16 mouse cellular contexts compared by ENCODE assay signal in the genomic region with DNA sequence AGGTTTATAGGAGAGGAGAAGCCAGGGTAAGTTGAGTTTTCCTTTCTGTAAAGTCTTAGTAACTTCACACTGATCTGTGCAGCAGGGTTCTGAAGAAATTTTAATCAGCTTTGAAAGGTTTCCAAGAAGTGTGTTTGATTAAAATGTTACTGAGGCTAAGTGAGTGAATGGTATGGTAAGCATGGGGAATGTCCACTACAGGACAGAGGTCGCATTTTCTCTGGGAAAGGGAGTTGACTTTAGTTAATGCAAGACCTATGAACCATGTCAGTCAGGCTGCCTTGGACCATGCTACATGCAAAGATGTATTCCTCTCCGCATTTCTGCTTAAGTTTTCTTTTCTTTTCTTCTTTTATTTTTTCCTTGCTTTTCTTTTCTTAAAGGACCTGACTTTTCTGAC.
DNase-seq lines count a peak whose midpoint lies in the region; ATAC-seq and TF ChIP-seq lines count a peak whose summit lies in the region.
"Had no signal": no experiment of that assay in that cellular context is flagged by ENCODE, and none has a peak within 500 bp of the region (broad histone marks: within the 10 kb centered on the region; RNA-seq: fewer than 3 reads in every experiment).

No protein-coding gene starts in this region.

- H3K4me1 ChIP-seq in liver, adult 2 months (ENCODE audit: control insufficient read depth, insufficient read depth, low read length), result no peaks in the 10 kb centered on the region
- no peaks in the 10 kb centered on the region for H3K4me1 ChIP-seq in liver, embryonic 12.5 days
- H3K4me1 ChIP-seq in kidney, postnatal 0 days (replicated peaks; ENCODE audit: insufficient read depth, low read length), result no peaks in the 10 kb centered on the region
- no peaks in the 10 kb centered on the region for H3K4me1 ChIP-seq in cerebellum, adult 2 months (ENCODE audit: control insufficient read depth, insufficient read depth, low read length)
- H3K4me1 ChIP-seq: embryonic facial prominence, embryonic 10.5 days; forebrain, embryonic 15.5 days; heart, embryonic 12.5 days; hindbrain, embryonic 10.5 days had no signal

- H3K4me2 ChIP-seq in liver, embryonic 12.5 days, result no peak overlapping the region
- H3K4me2 ChIP-seq in kidney, postnatal 0 days (ENCODE audit: low read length), result no peak overlapping the region
- H3K4me2 ChIP-seq: forebrain, embryonic 15.5 days; heart, embryonic 12.5 days; hindbrain, embryonic 14.5 days had no signal

- no peak overlapping the region for H3K4me3 ChIP-seq in liver, adult 2 months (ENCODE audit: insufficient read depth, low read depth, low read length)
- H3K4me3 ChIP-seq in liver, embryonic 12.5 days, result no peak overlapping the region
- no peak overlapping the region for H3K4me3 ChIP-seq in kidney, postnatal 0 days (replicated peaks; ENCODE audit: low read depth, low read length)
- no peak overlapping the region for H3K4me3 ChIP-seq in cerebellum, adult 2 months (replicated peaks; ENCODE audit: insufficient read depth, low read depth, low read length)
- H3K4me3 ChIP-seq: embryonic facial prominence, embryonic 10.5 days; forebrain, embryonic 15.5 days; heart, embryonic 12.5 days; hindbrain, embryonic 10.5 days had no signal

- no peaks in the 10 kb centered on the region for H3K79me2 ChIP-seq in liver, adult 2 months (ENCODE audit: control insufficient read depth, insufficient read depth, low read length)

- no peak for TF ChIP-seq CTCF in liver, adult 2 months (IDR thresholded peaks at IDR 0.05; ENCODE audit: low read depth, low read length)
- TF ChIP-seq CTCF in kidney, postnatal 0 days (IDR thresholded peaks at IDR 0.05; ENCODE audit: low read depth), result no peak
- no peak for TF ChIP-seq CTCF in cerebellum, adult 2 months (IDR thresholded peaks at IDR 0.05; ENCODE audit: borderline replicate concordance, insufficient read depth, low read depth, low read length)

- whole genome bisulfite sequencing in liver, adult 2 months, result 45% methylated on average over 2 of the region's 2 CpGs
- 64% methylated on average over 2 of the region's 2 CpGs for WGBS in liver, embryonic 12.5 days (ENCODE audit: insufficient replicate concordance)
- WGBS in kidney, postnatal 0 days, result 57% methylated on average over 2 of the region's 2 CpGs
- 67% methylated on average over 2 of the region's 2 CpGs for WGBS in cerebellum, adult 2 months

- TF ChIP-seq POLR2A in liver, adult 2 months (IDR thresholded peaks at IDR 0.05; ENCODE audit: extremely low read depth, insufficient read depth, low read length), result no peak
- no peak for TF ChIP-seq POLR2A in cerebellum, adult 2 months (IDR thresholded peaks at IDR 0.05; ENCODE audit: borderline replicate concordance, insufficient read depth, low read length)

- no peak overlapping the region for H3K9ac ChIP-seq in liver, adult 2 months (ENCODE audit: low read depth, low read length)
- H3K9ac ChIP-seq in liver, embryonic 12.5 days, result no peak overlapping the region
- no peak overlapping the region for H3K9ac ChIP-seq in kidney, postnatal 0 days (ENCODE audit: low read depth, low read length)
- H3K9ac ChIP-seq: forebrain, embryonic 15.5 days; heart, embryonic 12.5 days; hindbrain, embryonic 14.5 days had no signal

- H3K27me3 ChIP-seq in liver, adult 2 months (ENCODE audit: control insufficient read depth, insufficient read depth, low read length), result no peaks in the 10 kb centered on the region
- no peaks in the 10 kb centered on the region for H3K27me3 ChIP-seq in liver, embryonic 12.5 days (replicated peaks)
- H3K27me3 ChIP-seq in kidney, postnatal 0 days (ENCODE audit: insufficient read depth, low read length), result no peaks in the 10 kb centered on the region
- H3K27me3 ChIP-seq in cerebellum, adult 2 months (ENCODE audit: control insufficient read depth, insufficient read depth, low read length), result no peaks in the 10 kb centered on the region
- H3K27me3 ChIP-seq: forebrain, embryonic 15.5 days; heart, embryonic 12.5 days had no signal

- no peak overlapping the region for H3K27ac ChIP-seq in liver, adult 2 months (replicated peaks; ENCODE audit: insufficient read depth, low read depth, low read length)
- no peak overlapping the region for H3K27ac ChIP-seq in liver, embryonic 12.5 days
- no peak overlapping the region for H3K27ac ChIP-seq in kidney, postnatal 0 days
- no peak overlapping the region for H3K27ac ChIP-seq in cerebellum, adult 2 months (ENCODE audit: insufficient read depth, low read length)
- H3K27ac ChIP-seq: embryonic facial prominence, embryonic 10.5 days; forebrain, embryonic 15.5 days; hindbrain, embryonic 10.5 days; hindbrain, embryonic 14.5 days had no signal

- peak; percentile 0 for DNase-seq in liver, adult 2 months (ENCODE audit: extremely low read depth, low read depth, low spot score)
- peak; percentile 70 for DNase-seq in kidney, adult 9 months
- DNase-seq in kidney, postnatal 0 days (ENCODE audit: low spot score), result peak; percentile 34
- DNase-seq in gastrocnemius, adult 8-10 months (ENCODE audit: low spot score in 2 of 2), result no peak
- DNase-seq in cerebellum, adult 2 months, result no peak
- DNase-seq: adrenal gland, postnatal 14 days; cerebellum, adult 11-12 months; cerebellum, postnatal 10 days; gastrocnemius, postnatal 14 days had no signal

- no peaks in the 10 kb centered on the region for H3K36me3 ChIP-seq in liver, adult 2 months (ENCODE audit: control insufficient read depth, insufficient read depth, low read length)
- H3K36me3 ChIP-seq in liver, embryonic 12.5 days, result no peaks in the 10 kb centered on the region
- no peaks in the 10 kb centered on the region for H3K36me3 ChIP-seq in kidney, postnatal 0 days (ENCODE audit: insufficient read depth, low read length)
- H3K36me3 ChIP-seq: embryonic facial prominence, embryonic 10.5 days; forebrain, embryonic 15.5 days; heart, embryonic 12.5 days; hindbrain, embryonic 10.5 days had no signal

- H3K9me3 ChIP-seq in liver, embryonic 12.5 days (replicated peaks), result no peaks in the 10 kb centered on the region
- H3K9me3 ChIP-seq in kidney, postnatal 0 days (replicated peaks; ENCODE audit: low read length), result no peaks in the 10 kb centered on the region
- H3K9me3 ChIP-seq: embryonic facial prominence, embryonic 10.5 days; forebrain, embryonic 15.5 days; heart, embryonic 12.5 days; hindbrain, embryonic 10.5 days had no signal

- ATAC-seq in liver, embryonic 12.5 days, result no peak
- peak; percentile 83 for ATAC-seq in kidney, postnatal 0 days (replicated peaks; ENCODE audit: low FRiP score, low read depth)
- no peak for ATAC-seq in activated CD4-positive, CD25-positive, alpha-beta regulatory T cell, adult 4 months
- ATAC-seq: forebrain, embryonic 15.5 days had no signal

Comparison
In these comparisons a context has a peak if more than half of its experiments do, and no peak if none do; other contexts are left out.
1. DNase-seq: peak in liver, adult 2 months (single experiment), kidney, adult 9 months (single experiment) and kidney, postnatal 0 days (single experiment); none in gastrocnemius, adult 8-10 months (0 of 2) and cerebellum, adult 2 months (0 of 2).